In genomic region chr12:76282132-76282531, GRCm38 (mm10) we compare ENCODE assay signal across 14 mouse cellular contexts. TPM values are rescaled to one million over a fixed set of nuclear protein-coding genes. Genes with fewer than 3 reads are reported as not detected.
A peak's percentile ranks its signal among the peaks of the same experiment; 100 is the strongest.
DNase-seq lines count a peak whose midpoint lies in the region; ATAC-seq and TF ChIP-seq lines count a peak whose summit lies in the region.
"Had no signal": no experiment of that assay in that cellular context is flagged by ENCODE, and none has a peak within 500 bp of the region (broad histone marks: within the 10 kb centered on the region; RNA-seq: fewer than 3 reads in every experiment).

No protein-coding gene starts in this region.

- no peaks in the 10 kb centered on the region for H3K4me1 ChIP-seq in hindbrain, embryonic 10.5 days (replicated peaks)
- peaks cover 11% of the 10 kb centered on the region; the same call in 1 of the 2 replicates for H3K4me1 ChIP-seq in hindbrain, embryonic 13.5 days (replicated peaks)
- H3K4me1 ChIP-seq in CH12.LX (ENCODE audit: control insufficient read depth in 1 of 2, insufficient read depth in 2 of 2): no peaks in the 10 kb centered on the region
- no peaks in the 10 kb centered on the region for H3K4me1 ChIP-seq in hindbrain, postnatal 0 days (ENCODE audit: insufficient read depth, low read length)
- H3K4me1 ChIP-seq: stomach, embryonic 15.5 days had no signal

- no peaks in the 10 kb centered on the region for H3K9me3 ChIP-seq in hindbrain, embryonic 10.5 days
- no peaks in the 10 kb centered on the region for H3K9me3 ChIP-seq in hindbrain, embryonic 13.5 days
- no peaks in the 10 kb centered on the region for H3K9me3 ChIP-seq in CH12.LX (replicated peaks; ENCODE audit: low read length)
- no peaks in the 10 kb centered on the region for H3K9me3 ChIP-seq in hindbrain, postnatal 0 days (ENCODE audit: low read length)
- H3K9me3 ChIP-seq: stomach, embryonic 15.5 days had no signal

- TF ChIP-seq EP300 in CH12.LX (IDR thresholded peaks at IDR 0.05; ENCODE audit: low read length): no peak

- H3K4me3 ChIP-seq in hindbrain, embryonic 10.5 days: no peak overlapping the region
- H3K4me3 ChIP-seq in hindbrain, embryonic 13.5 days: no peak overlapping the region
- H3K4me3 ChIP-seq in CH12.LX (replicated peaks in 1 of 3; ENCODE audit: low read depth in 2 of 3, low read length in 2 of 3, poor library complexity in 1 of 3): no peak overlapping the region
- no peak overlapping the region for H3K4me3 ChIP-seq in hindbrain, postnatal 0 days (ENCODE audit: low read length)
- H3K4me3 ChIP-seq: stomach, embryonic 15.5 days had no signal

- intact Hi-C loops in left cerebral cortex, postnatal 10 days (cut with DNase I): no loop called here

- dilution Hi-C loops in CH12.LX (cut with MboI; ENCODE audit: extremely low pct_ligation_motif_present, extremely low pct_unique_long_range_greater_than_20kb, low sequenced_read_pairs): no loop called here

- H3K27me3 ChIP-seq in hindbrain, embryonic 10.5 days (ENCODE audit: insufficient read depth, poor library complexity, severe bottlenecking): no peaks in the 10 kb centered on the region
- H3K27me3 ChIP-seq in hindbrain, embryonic 13.5 days: no peaks in the 10 kb centered on the region
- H3K27me3 ChIP-seq in CH12.LX (replicated peaks): no peaks in the 10 kb centered on the region
- H3K27me3 ChIP-seq in hindbrain, postnatal 0 days (ENCODE audit: insufficient read depth, low read length): no peaks in the 10 kb centered on the region
- H3K27me3 ChIP-seq: stomach, embryonic 15.5 days had no signal

- no peak for ATAC-seq in hindbrain, embryonic 13.5 days (ENCODE audit: low FRiP score)
- peak; percentile 38; the same call in 1 of the 2 replicates for ATAC-seq in hindbrain, postnatal 0 days

- 85% methylated on average over 4 of the region's 4 CpGs for WGBS in hindbrain, embryonic 10.5 days
- WGBS in hindbrain, embryonic 13.5 days: 49% methylated on average over 4 of the region's 4 CpGs
- WGBS in hindbrain, postnatal 0 days: 20% methylated on average over 4 of the region's 4 CpGs

- no peak overlapping the region for H3K9ac ChIP-seq in hindbrain, embryonic 13.5 days
- H3K9ac ChIP-seq in CH12.LX (ENCODE audit: insufficient read depth, low read depth): no peak overlapping the region
- no peak overlapping the region for H3K9ac ChIP-seq in hindbrain, postnatal 0 days (replicated peaks; ENCODE audit: low read length)
- H3K9ac ChIP-seq: stomach, embryonic 15.5 days had no signal

- TF ChIP-seq CTCF in CH12.LX (conservative IDR thresholded peaks at IDR 0.05 in 1 of 2, IDR thresholded peaks at IDR 0.05 in 1 of 2; ENCODE audit: low read depth in 2 of 2, low read length in 2 of 2): no peak
- TF ChIP-seq CTCF in hindbrain, postnatal 0 days (IDR thresholded peaks at IDR 0.05; ENCODE audit: low read depth): no peak

- no peak overlapping the region for H3K4me2 ChIP-seq in hindbrain, embryonic 13.5 days
- H3K4me2 ChIP-seq in CH12.LX (ENCODE audit: insufficient read depth, low read depth, poor library complexity, severe bottlenecking): no peak overlapping the region
- no peak overlapping the region for H3K4me2 ChIP-seq in hindbrain, postnatal 0 days (ENCODE audit: low read depth, low read length)
- H3K4me2 ChIP-seq: heart, embryonic 11.5 days; stomach, embryonic 15.5 days had no signal

- TF ChIP-seq POLR2A in CH12.LX (IDR thresholded peaks at IDR 0.05; ENCODE audit: low read depth, low read length): no peak

- in situ Hi-C loops in CH12.LX (cut with MboI; ENCODE audit: low pct_ligation_motif_present, low pct_unique_long_range_greater_than_20kb, low sequenced_read_pairs): no loop called here

- DNase-seq in hindbrain, embryonic 10.5 days (ENCODE audit: low spot score): no peak
- no peak for DNase-seq in CH12.LX (ENCODE audit: extremely low read depth)
- DNase-seq in adipocyte (ENCODE audit: low spot score): peak; percentile 12
- DNase-seq in hindbrain, postnatal 0 days (ENCODE audit: low spot score): peak; percentile 53
- DNase-seq in T-cell, adult 2 months (ENCODE audit: low spot score): no peak
- DNase-seq in right cerebral cortex, postnatal 36 days (ENCODE audit: low spot score in 2 of 2): no peak
- no peak for DNase-seq in left cerebral cortex, postnatal 10 days (ENCODE audit: extremely low spot score in 1 of 2, low spot score in 2 of 2)
- DNase-seq: cerebellum, postnatal 36 days had no signal

- peak overlapping the region; percentile 54; the same call in 1 of the 2 replicates for H3K27ac ChIP-seq in hindbrain, embryonic 10.5 days
- no peak overlapping the region for H3K27ac ChIP-seq in hindbrain, embryonic 13.5 days
- H3K27ac ChIP-seq in CH12.LX (ENCODE audit: insufficient read depth, low read depth): no peak overlapping the region
- peak overlapping the region; percentile 26; the same call in 1 of the 2 replicates for H3K27ac ChIP-seq in hindbrain, postnatal 0 days
- H3K27ac ChIP-seq: macrophage; stomach, embryonic 15.5 days had no signal

- no peak for TF ChIP-seq RAD21 in CH12.LX (IDR thresholded peaks at IDR 0.05; ENCODE audit: low read depth, low read length)

- H3K36me3 ChIP-seq in hindbrain, embryonic 10.5 days: peaks cover 71% of the 10 kb centered on the region
- peaks cover 13% of the 10 kb centered on the region for H3K36me3 ChIP-seq in hindbrain, embryonic 13.5 days
- H3K36me3 ChIP-seq in CH12.LX (replicated peaks in 1 of 2; ENCODE audit: control insufficient read depth in 1 of 2, insufficient read depth in 1 of 2, low read length in 1 of 2): peaks cover 78 to 93% of the 10 kb centered on the region in 2 experiments
- H3K36me3 ChIP-seq in hindbrain, postnatal 0 days (ENCODE audit: insufficient read depth, low read length): 0 out of 2 replicates have a peak, but pooled peaks cover 4% of the 10 kb centered on the region

- peaks cover 3% of the 10 kb centered on the region; the same call in 1 of the 2 replicates for H3K79me2 ChIP-seq in CH12.LX (replicated peaks; ENCODE audit: control insufficient read depth, extremely low read depth, insufficient read depth, poor library complexity, severe bottlenecking)

TF ChIP-seq in CH12.LX, 34 proteins besides CTCF, POLR2A, EP300 and RAD21:
- TF ChIP-seq MAFK (IDR thresholded peaks at IDR 0.05; ENCODE audit: insufficient replicate concordance, low read length): peak; percentile 95
- no peak for TF ChIP-seq KAT2A (IDR thresholded peaks at IDR 0.05; ENCODE audit: insufficient replicate concordance, low read length)
- no peak for TF ChIP-seq NRF1 (IDR thresholded peaks at IDR 0.05; ENCODE audit: low read depth, low read length)

RNA-seq across cellular contexts. Expression of gene Mthfd1, which starts 27.0 kb away (rescaled TPM):
- 62.5 and 85.6 TPM in 2 replicates for polyA plus RNA-seq in hindbrain, embryonic 10.5 days (2016; fragmentation: Nextera tagmentation; extraction: Ambion mirVana)
- polyA plus RNA-seq in hindbrain, embryonic 13.5 days (2015; fragmentation: Nextera tagmentation; extraction: Ambion mirVana): 26.3 and 27.1 TPM in 2 replicates
- 110 and 144 TPM in 2 replicates for total RNA-seq in CH12.LX (2012; rRNA removed)
- total RNA-seq in CH12.LX (2014; rRNA removed): 112 and 126 TPM in 2 replicates
- polyA plus RNA-seq in CH12.LX (2012; ENCODE audit: insufficient read length, low read depth): 133 and 140 TPM in 2 replicates
- 30.9 and 31.3 TPM in 2 replicates for total RNA-seq in hindbrain, postnatal 0 days (2014; rRNA removed)
- 33.1 and 37.1 TPM in 2 replicates for polyA plus RNA-seq in hindbrain, postnatal 0 days (2015; fragmentation: Nextera tagmentation; extraction: Ambion mirVana)
- 10 to 100 TPM; 34.1 to 36.9 TPM for total RNA-seq in left cerebral cortex, postnatal 10 days (2021)

RNA-seq across cellular contexts. Expression of gene Tex21, which starts 35.6 kb away (rescaled TPM):
- not detected in 2 replicates for polyA plus RNA-seq in hindbrain, embryonic 10.5 days (2016; fragmentation: Nextera tagmentation; extraction: Ambion mirVana)
- polyA plus RNA-seq in hindbrain, embryonic 13.5 days (2015; fragmentation: Nextera tagmentation; extraction: Ambion mirVana): 0.08 TPM in 1 of 2 replicates, not detected in the other
- total RNA-seq in CH12.LX (2012; rRNA removed): 0.25 and 0.42 TPM in 2 replicates
- 0.11 TPM in 1 of 2 replicates, not detected in the other for total RNA-seq in CH12.LX (2014; rRNA removed)
- polyA plus RNA-seq in CH12.LX (2012; ENCODE audit: insufficient read length, low read depth): 0.15 and 0.29 TPM in 2 replicates
- total RNA-seq in hindbrain, postnatal 0 days (2014; rRNA removed): not detected in 2 replicates
- not detected in 2 replicates for polyA plus RNA-seq in hindbrain, postnatal 0 days (2015; fragmentation: Nextera tagmentation; extraction: Ambion mirVana)
- total RNA-seq in left cerebral cortex, postnatal 10 days (2021): not detected
- total RNA-seq: left cerebral cortex, postnatal 14 days; neutrophil, adult 5-6 weeks had no signal
- polyA plus RNA-seq: heart, embryonic 11.5 days; macrophage; stomach, embryonic 15.5 days had no signal

RNA-seq across cellular contexts. Expression of gene Akap5, which starts 42.6 kb away (rescaled TPM):
- 3.7 and 4.0 TPM in 2 replicates for polyA plus RNA-seq in hindbrain, embryonic 10.5 days (2016; fragmentation: Nextera tagmentation; extraction: Ambion mirVana)
- polyA plus RNA-seq in hindbrain, embryonic 13.5 days (2015; fragmentation: Nextera tagmentation; extraction: Ambion mirVana): 7.4 and 7.9 TPM in 2 replicates
- total RNA-seq in CH12.LX (2012; rRNA removed) (0.38 and 0.67 TPM in 2 replicates), CH12.LX (2014; rRNA removed) (0.27 and 0.32 TPM in 2 replicates)
- polyA plus RNA-seq in CH12.LX (2012; ENCODE audit: insufficient read length, low read depth): 0.76 and 0.89 TPM in 2 replicates
- total RNA-seq in hindbrain, postnatal 0 days (2014; rRNA removed): 13.1 and 15.0 TPM in 2 replicates
- 11.8 and 12.5 TPM in 2 replicates for polyA plus RNA-seq in hindbrain, postnatal 0 days (2015; fragmentation: Nextera tagmentation; extraction: Ambion mirVana)
- total RNA-seq in left cerebral cortex, postnatal 10 days (2021): 10 to 100 TPM; 77.9 to 81.6 TPM

Comparison
In these comparisons a context has a peak if more than half of its experiments do, and no peak if none do; other contexts are left out.
1. DNase-seq: peak in adipocyte (single experiment) and hindbrain, postnatal 0 days (single experiment); none in hindbrain, embryonic 10.5 days (single experiment), CH12.LX (single experiment), T-cell, adult 2 months (single experiment), right cerebral cortex, postnatal 36 days (0 of 2) and left cerebral cortex, postnatal 10 days (0 of 2).
2. H3K27ac ChIP-seq: peak in hindbrain, embryonic 10.5 days (single experiment) and hindbrain, postnatal 0 days (single experiment); none in hindbrain, embryonic 13.5 days (single experiment) and CH12.LX (single experiment).